Comparison of ENCODE assay signal across 20 mouse cellular contexts in the genomic region with DNA sequence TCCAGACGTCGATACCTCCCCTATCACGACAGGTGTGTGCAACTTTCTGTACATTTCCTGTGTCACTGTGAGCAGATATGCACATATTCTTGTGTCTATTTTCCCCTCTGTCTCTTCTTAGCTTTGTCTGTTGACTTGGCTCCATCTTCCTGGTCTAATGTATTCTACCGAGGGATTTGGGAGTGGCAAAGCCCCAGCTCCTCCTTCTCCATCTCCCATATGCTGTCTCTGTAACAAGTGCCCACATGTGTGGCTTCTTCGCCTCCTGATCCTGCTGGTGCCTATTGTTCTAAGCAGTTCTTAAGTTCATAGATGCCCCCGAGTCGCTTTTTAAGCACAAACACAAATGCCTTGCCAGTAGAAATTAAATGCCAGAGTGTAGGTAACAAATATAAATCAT.
A peak's percentile ranks its signal among the peaks of the same experiment; 100 is the strongest.
DNase-seq lines count a peak whose midpoint lies in the region; ATAC-seq and TF ChIP-seq lines count a peak whose summit lies in the region.
"Had no signal": no experiment of that assay in that cellular context is flagged by ENCODE, and none has a peak within 500 bp of the region (broad histone marks: within the 10 kb centered on the region; RNA-seq: fewer than 3 reads in every experiment).

No protein-coding gene starts in this region.

- intact Hi-C loops in gastrocnemius, adult 2 months (cut with DNase I) = no loop called here

- no peak for ATAC-seq in forebrain, embryonic 15.5 days (replicated peaks)
- ATAC-seq in forebrain, embryonic 12.5 days (ENCODE audit: low FRiP score) = no peak
- ATAC-seq in midbrain, embryonic 13.5 days = no peak
- no peak for ATAC-seq in embryonic facial prominence, embryonic 14.5 days (ENCODE audit: low read depth)
- no peak for ATAC-seq in intestine, postnatal 0 days

- H3K4me1 ChIP-seq in forebrain, embryonic 15.5 days = peaks cover 46% of the 10 kb centered on the region
- peaks cover 25% of the 10 kb centered on the region for H3K4me1 ChIP-seq in forebrain, embryonic 12.5 days
- H3K4me1 ChIP-seq in midbrain, embryonic 13.5 days (replicated peaks) = peaks cover 33% of the 10 kb centered on the region
- H3K4me1 ChIP-seq in midbrain, embryonic 10.5 days = peaks cover 29% of the 10 kb centered on the region
- peaks cover 38% of the 10 kb centered on the region for H3K4me1 ChIP-seq in embryonic facial prominence, embryonic 14.5 days (ENCODE audit: control insufficient read depth, insufficient read depth, low read length)
- H3K4me1 ChIP-seq in intestine, postnatal 0 days (replicated peaks; ENCODE audit: control insufficient read depth, insufficient read depth, low read length) = 0 out of 2 replicates have a peak, but pooled peaks cover 2% of the 10 kb centered on the region

- no peak for TF ChIP-seq CTCF in intestine, postnatal 0 days (IDR thresholded peaks at IDR 0.05; ENCODE audit: low read depth)
- TF ChIP-seq CTCF in gastrocnemius, adult 2 months (IDR thresholded peaks at IDR 0.05) = no peak

- H3K4me3 ChIP-seq in forebrain, embryonic 15.5 days = no peak overlapping the region
- H3K4me3 ChIP-seq in forebrain, embryonic 12.5 days (replicated peaks) = no peak overlapping the region
- no peak overlapping the region for H3K4me3 ChIP-seq in midbrain, embryonic 13.5 days (replicated peaks)
- H3K4me3 ChIP-seq in midbrain, embryonic 10.5 days = no peak overlapping the region
- no peak overlapping the region for H3K4me3 ChIP-seq in embryonic facial prominence, embryonic 14.5 days (ENCODE audit: low read depth, low read length)
- H3K4me3 ChIP-seq in intestine, postnatal 0 days (ENCODE audit: low read depth, low read length) = no peak overlapping the region
- no peak overlapping the region for H3K4me3 ChIP-seq in gastrocnemius, adult 2 months
- H3K4me3 ChIP-seq: erythroblast, embryonic 14.5 days; heart, embryonic 10.5 days; midbrain, embryonic 12.5 days had no signal

- H3K9ac ChIP-seq in forebrain, embryonic 15.5 days (replicated peaks) = no peak overlapping the region
- no peak overlapping the region for H3K9ac ChIP-seq in forebrain, embryonic 12.5 days
- H3K9ac ChIP-seq in midbrain, embryonic 13.5 days (replicated peaks) = no peak overlapping the region
- no peak overlapping the region for H3K9ac ChIP-seq in embryonic facial prominence, embryonic 14.5 days (ENCODE audit: low read depth, low read length)
- no peak overlapping the region for H3K9ac ChIP-seq in intestine, postnatal 0 days (ENCODE audit: low read depth, low read length)
- H3K9ac ChIP-seq: midbrain, embryonic 12.5 days had no signal

- no peaks in the 10 kb centered on the region for H3K36me3 ChIP-seq in forebrain, embryonic 15.5 days
- no peaks in the 10 kb centered on the region for H3K36me3 ChIP-seq in forebrain, embryonic 12.5 days (replicated peaks)
- H3K36me3 ChIP-seq in midbrain, embryonic 13.5 days = no peaks in the 10 kb centered on the region
- no peaks in the 10 kb centered on the region for H3K36me3 ChIP-seq in midbrain, embryonic 10.5 days
- no peaks in the 10 kb centered on the region for H3K36me3 ChIP-seq in embryonic facial prominence, embryonic 14.5 days (ENCODE audit: control insufficient read depth, insufficient read depth, low read length)
- H3K36me3 ChIP-seq in intestine, postnatal 0 days (ENCODE audit: control insufficient read depth, insufficient read depth) = no peaks in the 10 kb centered on the region
- H3K36me3 ChIP-seq: heart, embryonic 10.5 days; midbrain, embryonic 12.5 days had no signal

- H3K9me3 ChIP-seq in forebrain, embryonic 15.5 days = no peaks in the 10 kb centered on the region
- H3K9me3 ChIP-seq in forebrain, embryonic 12.5 days = no peaks in the 10 kb centered on the region
- H3K9me3 ChIP-seq in midbrain, embryonic 13.5 days = no peaks in the 10 kb centered on the region
- no peaks in the 10 kb centered on the region for H3K9me3 ChIP-seq in midbrain, embryonic 10.5 days (replicated peaks)
- no peaks in the 10 kb centered on the region for H3K9me3 ChIP-seq in embryonic facial prominence, embryonic 14.5 days (ENCODE audit: control insufficient read depth, low read length)
- no peaks in the 10 kb centered on the region for H3K9me3 ChIP-seq in intestine, postnatal 0 days (ENCODE audit: control insufficient read depth)
- H3K9me3 ChIP-seq: heart, embryonic 10.5 days; midbrain, embryonic 12.5 days had no signal

- DNase-seq in midbrain, embryonic 10.5 days (ENCODE audit: low spot score) = no peak
- peak; percentile 27 for DNase-seq in embryonic facial prominence, embryonic 14.5 days (ENCODE audit: low spot score)
- no peak for DNase-seq in gastrocnemius, adult 2 months
- DNase-seq in gastrocnemius, adult 18-20 months (ENCODE audit: low spot score) = no peak
- DNase-seq: adrenal gland, adult 2 months; cerebellum, adult 11-12 months; heart, postnatal 10 days; kidney, adult 11 months; kidney, postnatal 10 days; liver; lung, adult 18-20 months; lung, postnatal 36 days; right cerebral cortex, postnatal 14 days had no signal

- H3K27ac ChIP-seq in forebrain, embryonic 15.5 days (replicated peaks) = 0 out of 2 replicates have a peak overlapping the region, but pooled peaks have one; percentile 8
- H3K27ac ChIP-seq in forebrain, embryonic 12.5 days = no peak overlapping the region
- H3K27ac ChIP-seq in midbrain, embryonic 13.5 days = 0 out of 2 replicates have a peak overlapping the region, but pooled peaks have one; percentile 73
- no peak overlapping the region for H3K27ac ChIP-seq in midbrain, embryonic 10.5 days (replicated peaks)
- no peak overlapping the region for H3K27ac ChIP-seq in embryonic facial prominence, embryonic 14.5 days (replicated peaks; ENCODE audit: low read depth, low read length)
- H3K27ac ChIP-seq in intestine, postnatal 0 days (ENCODE audit: low read depth, low read length) = no peak overlapping the region
- H3K27ac ChIP-seq in gastrocnemius, adult 2 months = no peak overlapping the region
- H3K27ac ChIP-seq: heart, embryonic 10.5 days; midbrain, embryonic 12.5 days had no signal

- WGBS in forebrain, embryonic 15.5 days = 57% methylated on average over 7 of the region's 7 CpGs
- WGBS in forebrain, embryonic 12.5 days = 70% methylated on average over 7 of the region's 7 CpGs
- WGBS in midbrain, embryonic 13.5 days = 67% methylated on average over 7 of the region's 7 CpGs
- WGBS in midbrain, embryonic 10.5 days = 78% methylated on average over 7 of the region's 7 CpGs
- 64% methylated on average over 7 of the region's 7 CpGs for WGBS in embryonic facial prominence, embryonic 14.5 days
- whole genome bisulfite sequencing in intestine, postnatal 0 days = 62% methylated on average over 7 of the region's 7 CpGs

- H3K27me3 ChIP-seq in forebrain, embryonic 15.5 days = no peaks in the 10 kb centered on the region
- no peaks in the 10 kb centered on the region for H3K27me3 ChIP-seq in forebrain, embryonic 12.5 days
- no peaks in the 10 kb centered on the region for H3K27me3 ChIP-seq in midbrain, embryonic 13.5 days
- no peaks in the 10 kb centered on the region for H3K27me3 ChIP-seq in midbrain, embryonic 10.5 days (ENCODE audit: low read depth, poor library complexity, severe bottlenecking)
- no peaks in the 10 kb centered on the region for H3K27me3 ChIP-seq in embryonic facial prominence, embryonic 14.5 days (replicated peaks; ENCODE audit: control insufficient read depth, insufficient read depth, low read length)
- H3K27me3 ChIP-seq in intestine, postnatal 0 days (replicated peaks; ENCODE audit: control insufficient read depth, insufficient read depth, low read length) = no peaks in the 10 kb centered on the region
- H3K27me3 ChIP-seq: midbrain, embryonic 12.5 days had no signal

- no peak overlapping the region for H3K4me2 ChIP-seq in forebrain, embryonic 15.5 days (replicated peaks)
- H3K4me2 ChIP-seq in forebrain, embryonic 12.5 days = no peak overlapping the region
- H3K4me2 ChIP-seq in midbrain, embryonic 13.5 days (replicated peaks) = no peak overlapping the region
- H3K4me2 ChIP-seq in embryonic facial prominence, embryonic 14.5 days (ENCODE audit: low read depth, low read length) = peak overlapping the region; percentile 24
- 0 out of 2 replicates have a peak overlapping the region, but pooled peaks have one; percentile 17 for H3K4me2 ChIP-seq in intestine, postnatal 0 days (replicated peaks; ENCODE audit: low read depth)
- H3K4me2 ChIP-seq: midbrain, embryonic 12.5 days had no signal

Comparison
In these comparisons a context has a peak if more than half of its experiments do, and no peak if none do; other contexts are left out.
1. H3K27ac ChIP-seq: peak in forebrain, embryonic 15.5 days (single experiment) and midbrain, embryonic 13.5 days (single experiment); none in forebrain, embryonic 12.5 days (single experiment), midbrain, embryonic 10.5 days (single experiment), embryonic facial prominence, embryonic 14.5 days (single experiment), intestine, postnatal 0 days (single experiment) and gastrocnemius, adult 2 months (single experiment).
2. H3K4me2 ChIP-seq: peak in embryonic facial prominence, embryonic 14.5 days (single experiment) and intestine, postnatal 0 days (single experiment); none in forebrain, embryonic 15.5 days (single experiment), forebrain, embryonic 12.5 days (single experiment) and midbrain, embryonic 13.5 days (single experiment).